Mouse (Mus musculus) hindbrain, postnatal 0 days (tissue): ENCODE measurements around the gene B4galt3. TPM values are rescaled to one million over a fixed set of nuclear protein-coding genes. Genes with fewer than 3 reads are reported as not detected.

Experiments
- ATAC-seq: fragments of 200-750 bp; cut with Nextera tagmentation; 2 replicates; pipeline ENCODE4 v1.8.0; 2017; ENCODE audit warnings: mild to moderate bottlenecking, moderate TSS enrichment, moderate library complexity
- DNase-seq: peaks from one replicate; pipeline ENCODE4 v3.0.0-alpha.2; 2015; ENCODE audit warnings: low spot score
- H3K27ac ChIP-seq: fragments of 300-500 bp; sonication (generic); 2 replicates; pipeline ENCODE4 v1.5.1; 2014; ENCODE audit warnings: mild to moderate bottlenecking
- H3K27me3 ChIP-seq: fragments of 300-500 bp; sonication (generic); 2 replicates; pipeline ENCODE4 v1.6.1; 2014; ENCODE audit warnings: low read length, mixed read lengths; ENCODE audit not compliant: insufficient read depth
- H3K36me3 ChIP-seq: fragments of 300-500 bp; sonication (generic); 2 replicates; pipeline ENCODE4 v1.6.1; 2014; ENCODE audit warnings: low read length, mixed read lengths; ENCODE audit not compliant: insufficient read depth
- H3K4me1 ChIP-seq: fragments of 300-500 bp; sonication (generic); 2 replicates; pipeline ENCODE4 v1.6.1; 2014; ENCODE audit warnings: antibody characterized with exemption, low read length, mixed read lengths; ENCODE audit not compliant: insufficient read depth
- H3K4me2 ChIP-seq: fragments of 300-500 bp; sonication (generic); 2 replicates; pipeline ENCODE4 v1.6.1; 2014; ENCODE audit warnings: low read depth, mild to moderate bottlenecking, low read length, moderate library complexity, mixed read lengths
- H3K4me3 ChIP-seq: fragments of 300-500 bp; sonication (generic); 2 replicates; pipeline ENCODE4 v1.5.1; 2014; ENCODE audit warnings: low read length
- H3K9ac ChIP-seq: fragments of 300-500 bp; sonication (generic); replicated peaks from 2 replicates; pipeline ENCODE4 v1.6.1; 2014; ENCODE audit warnings: mild to moderate bottlenecking, low read length, moderate library complexity, mixed read lengths
- H3K9me3 ChIP-seq: fragments of 300-500 bp; sonication (generic); 2 replicates; pipeline ENCODE4 v1.6.1; 2016; ENCODE audit warnings: low read length, mixed read lengths
- CTCF ChIP-seq: IDR thresholded peaks from 2 replicates; pipeline ENCODE4 v1.5.1; 2016; ENCODE audit warnings: antibody characterized with exemption, control low read depth, low read depth
- WGBS: fragments of 180-500 bp; shearing (Covaris S2); extraction: QIAGEN DNeasy Blood & Tissue Kit; methylation state at CpG from one replicate; pipeline ENCODE4 v1.1.7; 2014; 5-methylcytosine and 5-hydroxymethylcytosine counted together
- polyA plus RNA-seq: library from polyadenylated mRNA; unstranded; fragments of >200 nt; fragmentation: Nextera tagmentation; extraction: Ambion mirVana; gene quantifications from 2 replicates; pipeline ENCODE4 v1.2.1, GENCODE M21; 2015
- total RNA-seq: library from RNA; depleted of rRNA; stranded (reverse); fragments of >200 nt; gene quantifications from 2 replicates; pipeline ENCODE4 v1.2.3, GENCODE M21; 2014; rRNA removed

Gene B4galt3
- total RNA-seq: 80.5 and 101 TPM in 2 replicates
- 88.8 and 91.9 TPM in 2 replicates for polyA plus RNA-seq

- 3% methylated on average over 36 of the region's 36 CpGs for WGBS
- ATAC-seq (peak; percentile 95), DNase-seq (peak; percentile 93)
- H3K27me3 ChIP-seq: no peaks in the 10 kb centered on the region
- peak within 1 kb of the TSS; percentile 32 for H3K27ac ChIP-seq
- H3K36me3 ChIP-seq: peaks cover 24% of the 10 kb centered on the region
- H3K4me1 ChIP-seq: 0 out of 2 replicates have a peak, but pooled peaks cover 5% of the 10 kb centered on the region
- peak within 1 kb of the TSS; percentile 90 for H3K4me3 ChIP-seq
- H3K9ac ChIP-seq: peak within 1 kb of the TSS; percentile 92
- H3K9me3 ChIP-seq: no peaks in the 10 kb centered on the region
- peak within 1 kb of the TSS; percentile 100 for H3K4me2 ChIP-seq
- 0 out of 2 replicates have a peak, but pooled peaks have one; percentile 13 for TF ChIP-seq CTCF
These were observed at the start of gene B4galt3 for GRCm38 (mm10) chr1:171269848-171270572. Gene B4galt3, plus strand, starts transcription at chr1:171270328.

GRCm38 (mm10) chr1:171220871-171221270 is 49.3 kb upstream of the B4galt3 start:
- H3K9me3 ChIP-seq: no peaks in the 10 kb centered on the region
- no peaks in the 10 kb centered on the region for H3K27me3 ChIP-seq
- TF ChIP-seq CTCF: peak; percentile 94
- 6% methylated on average over 10 of the region's 10 CpGs for WGBS
- H3K27ac ChIP-seq: 0 out of 2 replicates have a peak overlapping the region, but pooled peaks have one; percentile 12
- peak; percentile 93 for DNase-seq
- peaks cover 18% of the 10 kb centered on the region; the same call in 1 of the 2 replicates for H3K36me3 ChIP-seq
- H3K4me1 ChIP-seq: peaks cover 7% of the 10 kb centered on the region; the same call in 1 of the 2 replicates
- H3K9ac ChIP-seq: peak overlapping the region; percentile 54; the same call in 1 of the 2 replicates
- H3K4me2 ChIP-seq: peak overlapping the region; percentile 67
- H3K4me3 ChIP-seq: peak overlapping the region; percentile 51
- ATAC-seq: peak; percentile 21; the same call in 1 of the 2 replicates

DNA sequence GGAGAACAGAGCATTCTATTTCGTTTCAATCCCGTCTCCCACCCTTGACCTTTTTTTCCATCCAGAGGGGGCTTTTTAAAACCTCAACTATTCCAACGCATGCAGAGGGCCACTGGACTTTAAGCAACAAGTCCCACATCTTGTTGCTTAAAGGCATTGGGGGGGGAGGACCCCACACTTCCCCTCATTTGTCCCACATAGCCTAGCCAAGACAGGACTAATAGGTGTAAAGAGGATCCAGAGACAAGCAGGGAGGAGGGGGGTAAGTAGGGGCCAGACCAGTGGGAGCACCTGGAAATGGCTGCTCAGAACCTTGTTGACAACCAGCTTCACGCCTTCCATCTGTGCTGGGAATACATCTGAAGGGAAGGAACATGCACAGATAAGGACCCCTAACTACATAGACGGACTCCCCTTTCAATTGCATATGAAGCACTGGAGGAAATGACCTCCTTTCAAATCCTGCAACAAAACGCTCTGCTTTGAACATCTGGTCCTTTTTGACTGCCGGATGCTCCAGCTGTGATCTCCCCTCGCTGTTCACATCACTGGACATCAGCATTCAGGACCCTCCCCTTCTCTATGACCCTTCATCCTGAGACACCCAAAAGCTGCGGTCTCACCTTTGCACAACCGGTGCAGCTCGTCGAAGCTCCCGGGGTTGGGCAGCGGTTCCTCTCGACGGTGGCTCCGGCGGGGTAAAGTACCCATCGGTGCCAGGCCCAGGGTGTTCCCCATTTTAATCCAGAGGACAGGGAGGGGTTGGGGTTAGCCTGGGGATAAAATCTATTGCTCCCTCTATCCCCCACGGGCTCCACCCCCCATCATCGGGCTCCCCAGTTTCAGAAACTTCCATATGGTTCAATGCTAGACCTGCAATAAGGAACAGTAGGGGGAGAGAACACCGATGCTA is 48.6 kb upstream of the B4galt3 start:
- Histone ChIP-seq H3K4me2 (peak overlapping the region; percentile 67), H3K27ac (peak overlapping the region; percentile 32; the same call in 1 of the 2 replicates), H3K9me3 (no peaks in the 10 kb centered on the region), H3K36me3 (peaks cover 18% of the 10 kb centered on the region; the same call in 1 of the 2 replicates), H3K9ac (peak overlapping the region; percentile 54), H3K4me3 (peak overlapping the region; percentile 51), H3K27me3 (no peaks in the 10 kb centered on the region), H3K4me1 (peaks cover 7% of the 10 kb centered on the region; the same call in 1 of the 2 replicates)
- ATAC-seq: no peak
- WGBS: 6% methylated on average over 22 of the region's 22 CpGs
- DNase-seq: peak; percentile 17
- no peak for TF ChIP-seq CTCF

- Histone ChIP-seq H3K9me3 (no peaks in the 10 kb centered on the region), H3K4me1 (peaks cover 7% of the 10 kb centered on the region; the same call in 1 of the 2 replicates), H3K9ac (peak within 1 kb of the TSS; percentile 54), H3K27me3 (no peaks in the 10 kb centered on the region), H3K36me3 (peaks cover 17% of the 10 kb centered on the region; the same call in 1 of the 2 replicates), H3K27ac (peak within 1 kb of the TSS; percentile 62; the same call in 1 of the 2 replicates), H3K4me2 (peak within 1 kb of the TSS; percentile 67), H3K4me3 (peak within 1 kb of the TSS; percentile 51)
- 1% methylated on average over 28 of the region's 28 CpGs for WGBS
- DNase-seq: peak; percentile 97
- peak; percentile 98 for ATAC-seq
- TF ChIP-seq CTCF: peak; percentile 75
These were observed 47.6 kb upstream of the B4galt3 start, which contains the start of gene Tomm40l for GRCm38 (mm10) chr1:171222238-171223155. Gene Tomm40l, minus strand, starts transcription at chr1:171222514.

- Histone ChIP-seq H3K4me2 (peak overlapping the region; percentile 67), H3K4me1 (peaks cover 7% of the 10 kb centered on the region; the same call in 1 of the 2 replicates), H3K27ac (peak overlapping the region; percentile 62; the same call in 1 of the 2 replicates), H3K27me3 (no peaks in the 10 kb centered on the region), H3K9ac (peak overlapping the region; percentile 21; the same call in 1 of the 2 replicates), H3K36me3 (peaks cover 14% of the 10 kb centered on the region; the same call in 1 of the 2 replicates), H3K4me3 (peak overlapping the region; percentile 51), H3K9me3 (no peaks in the 10 kb centered on the region)
- WGBS: 79% methylated on average over 6 of the region's 6 CpGs
- DNase-seq: no peak
- TF ChIP-seq CTCF: no peak
- no peak for ATAC-seq
These were observed 47.0 kb upstream of the B4galt3 start for GRCm38 (mm10) chr1:171223168-171223567.
